Mouse (Mus musculus): Measurements from ENCODE around the gene Gm44973.
"Not testable (repeated sequence)": the region's sequence is repeated elsewhere in the genome, so short reads cannot be mapped to it uniquely, and the experiment has no call there.

Gm44973 gene

DNA sequence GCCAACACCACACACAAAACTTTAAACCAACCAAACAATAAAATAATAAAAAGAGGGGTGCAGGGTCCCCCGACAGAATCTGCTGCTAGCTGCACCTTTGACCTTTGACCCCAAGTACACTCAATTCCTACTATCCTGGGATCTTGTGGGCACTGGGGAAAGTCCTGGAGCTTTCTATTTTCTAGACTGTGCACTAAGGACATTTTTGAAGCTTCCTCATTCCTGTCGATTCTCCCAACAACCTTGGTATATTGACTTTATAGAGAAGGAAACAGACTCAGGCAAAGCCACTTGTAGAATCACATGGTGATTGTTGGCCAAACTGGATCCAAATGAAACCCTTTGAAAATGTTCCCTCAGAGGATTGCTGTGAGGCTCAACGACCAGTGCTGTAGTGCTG lies 761 bp downstream of the Gm44973 start:
- DNase-seq (ENCODE audit: extremely low spot score, low read depth, low spot score) = no peak

- no peak for DNase-seq (ENCODE audit: extremely low spot score, low read depth, low spot score)
Observed at GRCm38 (mm10) chr7:5016920-5017319, 1.6 kb downstream of the Gm44973 start.

DNA sequence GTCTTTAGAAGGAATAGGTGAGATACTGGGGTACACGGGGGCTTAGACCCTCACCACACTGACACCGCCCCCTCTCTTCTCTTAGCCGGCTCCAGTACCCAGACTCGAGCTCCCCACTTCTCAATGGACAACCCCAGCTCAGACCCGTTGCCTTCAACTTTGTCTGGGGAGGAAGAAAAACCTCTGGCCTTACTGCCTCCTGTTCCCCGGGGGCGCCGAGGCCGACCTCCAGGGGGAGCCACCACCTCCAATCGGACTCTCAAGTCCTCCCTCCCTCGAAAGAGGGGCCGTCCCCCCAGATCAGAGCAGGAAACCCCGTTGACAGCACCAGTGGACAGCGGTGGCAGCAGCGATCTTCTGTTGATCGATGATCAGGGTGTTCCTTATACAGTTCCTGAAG lies 2.1 kb downstream of the Gm44973 start:
- no peak for DNase-seq (ENCODE audit: extremely low spot score, low read depth, low spot score)

GRCm38 (mm10) chr7:5017931-5018330 lies 2.6 kb downstream of the Gm44973 start:
- no peak for DNase-seq (ENCODE audit: extremely low spot score, low read depth, low spot score)

DNA sequence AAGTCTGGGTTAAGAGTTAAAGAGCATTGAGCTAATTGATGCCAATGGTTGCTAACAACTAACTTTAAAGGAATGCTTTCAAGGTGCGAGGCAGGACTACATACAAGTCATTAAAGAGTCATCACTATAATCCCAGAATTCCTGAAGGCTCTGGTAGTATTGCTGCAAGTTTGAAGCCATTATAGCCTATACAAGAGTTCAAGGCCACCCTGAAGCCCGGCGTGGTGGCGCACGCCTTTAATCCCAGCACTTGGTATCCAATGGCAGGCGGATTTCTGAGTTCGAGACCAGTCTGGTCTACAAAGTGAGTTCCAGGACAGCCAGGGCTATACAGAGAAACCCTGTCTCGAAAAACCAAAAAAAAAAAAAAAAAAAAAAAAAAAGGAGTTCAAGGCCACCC lies 4.3 kb downstream of the Gm44973 start:
- not testable (repeated sequence) for DNase-seq (ENCODE audit: extremely low spot score, low read depth, low spot score)

GRCm38 (mm10) chr7:5020000-5020681 lies 4.8 kb downstream of the Gm44973 start, which contains the start of the genes Zfp865 and Ccdc106:
Zfp865 (plus strand) TSS chr7:5020376.
Ccdc106 (plus strand) TSS chr7:5020553.
- peak; percentile 94 for DNase-seq (ENCODE audit: extremely low spot score, low read depth, low spot score)

- DNase-seq (ENCODE audit: extremely low spot score, low read depth, low spot score) = no peak
Observed at GRCm38 (mm10) chr7:5020685-5021084, 5.4 kb downstream of the Gm44973 start.

DNA sequence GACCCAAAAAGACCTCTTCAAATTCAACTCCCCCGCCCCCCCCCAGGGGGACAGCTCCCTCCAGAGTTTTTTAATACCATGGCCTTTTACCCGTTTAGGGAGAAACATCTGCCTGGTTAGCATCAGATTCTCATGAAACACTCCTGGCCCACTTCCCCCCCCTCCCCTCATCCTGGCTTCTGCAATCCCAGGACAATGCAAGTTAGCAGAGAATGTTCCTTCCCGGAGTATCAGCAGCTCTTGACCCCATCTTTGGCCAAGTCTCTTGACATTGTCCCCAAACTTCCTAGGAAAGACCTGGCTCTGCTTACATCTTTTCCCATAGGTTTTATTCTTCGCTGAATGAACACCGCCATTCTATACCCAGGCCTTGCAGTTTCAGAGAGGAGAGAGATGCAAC lies 5.9 kb downstream of the Gm44973 start:
- no peak for DNase-seq (ENCODE audit: extremely low spot score, low read depth, low spot score)

DNA sequence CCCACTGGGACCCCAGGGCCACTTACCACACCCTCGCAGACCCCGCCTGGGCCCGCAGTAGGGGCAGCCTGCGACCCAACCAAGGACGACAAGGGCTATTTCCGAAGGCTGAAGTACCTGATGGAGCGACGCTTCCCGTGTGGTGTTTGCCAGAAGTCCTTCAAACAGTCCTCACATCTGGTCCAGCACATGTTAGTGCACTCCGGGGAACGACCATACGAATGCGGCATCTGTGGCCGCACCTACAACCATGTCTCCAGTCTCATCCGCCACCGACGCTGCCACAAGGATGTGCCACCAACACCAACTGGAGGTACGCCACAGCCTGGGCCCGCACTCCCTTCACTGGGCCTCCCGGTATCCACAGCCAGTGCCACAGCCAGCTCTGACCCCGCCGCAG lies 14.2 kb downstream of the Gm44973 start:
- DNase-seq (ENCODE audit: extremely low spot score, low read depth, low spot score) = no peak

DNA sequence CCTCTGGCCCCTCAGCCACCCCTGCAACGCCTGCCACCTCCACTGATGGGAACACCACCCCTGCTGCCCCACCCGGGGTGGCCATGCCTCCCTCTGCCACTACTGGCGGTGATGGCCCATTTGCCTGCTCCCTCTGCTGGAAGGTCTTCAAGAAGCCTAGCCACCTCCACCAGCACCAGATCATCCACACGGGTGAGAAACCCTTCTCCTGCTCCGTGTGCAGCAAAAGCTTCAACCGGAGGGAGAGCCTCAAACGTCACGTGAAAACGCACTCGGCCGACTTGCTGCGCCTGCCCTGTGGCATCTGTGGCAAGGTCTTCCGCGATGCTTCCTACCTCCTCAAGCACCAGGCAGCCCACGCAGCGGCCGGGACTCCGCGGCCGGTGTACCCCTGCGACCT lies 14.7 kb downstream of the Gm44973 start:
- DNase-seq (ENCODE audit: extremely low spot score, low read depth, low spot score) = no peak

DNA sequence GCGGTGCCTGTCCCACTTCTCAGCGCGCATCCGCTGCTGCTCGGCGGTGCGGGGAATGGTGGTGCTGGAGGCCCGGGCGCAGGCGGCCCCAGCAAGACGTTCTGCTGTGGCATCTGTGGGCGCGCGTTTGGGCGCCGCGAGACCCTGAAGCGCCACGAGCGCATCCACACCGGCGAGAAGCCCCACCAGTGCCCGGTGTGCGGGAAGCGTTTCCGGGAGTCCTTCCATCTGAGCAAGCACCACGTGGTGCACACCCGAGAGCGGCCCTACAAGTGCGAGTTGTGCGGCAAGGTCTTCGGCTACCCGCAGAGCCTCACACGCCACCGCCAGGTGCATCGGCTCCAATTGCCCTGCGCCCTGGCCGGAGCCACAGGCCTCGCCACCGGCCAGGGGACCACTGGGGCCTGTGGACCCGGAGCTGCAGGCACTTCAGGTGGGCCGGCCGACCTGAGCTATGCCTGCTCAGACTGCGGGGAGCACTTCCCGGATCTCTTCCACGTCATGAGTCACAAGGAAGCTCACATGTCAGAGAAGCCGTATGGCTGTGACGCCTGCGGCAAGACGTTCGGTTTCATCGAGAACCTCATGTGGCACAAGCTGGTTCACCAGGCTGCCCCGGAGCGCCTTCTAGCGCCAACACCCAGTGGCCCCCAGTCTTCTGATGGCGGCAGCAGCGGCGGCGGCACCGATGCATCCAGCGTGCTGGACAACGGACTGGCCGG lies 15.4 kb downstream of the Gm44973 start:
- DNase-seq (ENCODE audit: extremely low spot score, low read depth, low spot score) = no peak

- no peak for DNase-seq (ENCODE audit: extremely low spot score, low read depth, low spot score)
Observed at GRCm38 (mm10) chr7:5031496-5031895, 16.2 kb downstream of the Gm44973 start.

DNA sequence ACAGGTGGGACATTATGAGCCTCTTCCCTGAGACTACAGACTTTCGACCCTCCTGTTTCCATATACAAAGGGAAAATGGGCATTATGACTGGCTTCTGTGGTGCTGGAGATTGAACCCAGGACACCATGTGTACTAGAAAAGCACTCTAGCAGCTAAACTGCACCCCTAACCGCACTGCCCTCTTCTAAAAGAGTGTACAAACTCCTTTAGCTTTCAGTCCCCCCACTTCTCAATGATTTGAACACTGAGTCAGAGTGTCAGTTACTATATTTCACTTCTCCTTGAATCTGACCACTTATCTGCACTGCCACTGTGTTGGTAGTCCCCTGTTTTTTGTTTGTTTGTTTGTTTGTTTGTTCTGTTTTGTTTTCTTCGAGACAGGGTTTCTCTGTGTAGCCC lies 18.5 kb downstream of the Gm44973 start, which contains the start of gene 4632433K11Rik:
4632433K11Rik (plus strand) TSS at position 301 of the 400 bp plus-strand sequence.
- DNase-seq (ENCODE audit: extremely low spot score, low read depth, low spot score) = no peak

- no peak for DNase-seq (ENCODE audit: extremely low spot score, low read depth, low spot score)
Observed at GRCm38 (mm10) chr7:5035628-5036027, 20.3 kb downstream of the Gm44973 start.

GRCm38 (mm10) chr7:5036136-5036535 lies 20.8 kb downstream of the Gm44973 start:
- DNase-seq (ENCODE audit: extremely low spot score, low read depth, low spot score) = no peak

DNA sequence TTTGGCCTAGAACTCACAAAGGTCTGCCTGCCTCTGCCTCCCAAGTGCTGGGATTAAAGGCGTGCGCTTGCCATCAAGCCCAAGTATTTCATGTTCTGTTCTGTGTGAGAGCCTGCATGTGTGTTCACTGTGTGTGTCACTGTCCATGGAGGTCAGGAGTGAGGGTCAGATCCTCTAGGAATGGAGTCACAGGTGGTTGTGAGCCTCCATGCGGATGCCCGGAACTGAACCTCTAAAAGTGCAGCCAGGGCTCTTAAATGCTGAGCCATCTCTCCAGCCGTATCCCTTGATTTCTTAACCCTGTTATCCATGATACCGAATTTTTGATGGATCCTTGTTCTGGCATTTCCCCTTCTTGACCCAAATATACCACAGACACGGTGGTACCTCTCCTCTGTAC lies 21.7 kb downstream of the Gm44973 start:
- no peak for DNase-seq (ENCODE audit: extremely low spot score, low read depth, low spot score)

DNA sequence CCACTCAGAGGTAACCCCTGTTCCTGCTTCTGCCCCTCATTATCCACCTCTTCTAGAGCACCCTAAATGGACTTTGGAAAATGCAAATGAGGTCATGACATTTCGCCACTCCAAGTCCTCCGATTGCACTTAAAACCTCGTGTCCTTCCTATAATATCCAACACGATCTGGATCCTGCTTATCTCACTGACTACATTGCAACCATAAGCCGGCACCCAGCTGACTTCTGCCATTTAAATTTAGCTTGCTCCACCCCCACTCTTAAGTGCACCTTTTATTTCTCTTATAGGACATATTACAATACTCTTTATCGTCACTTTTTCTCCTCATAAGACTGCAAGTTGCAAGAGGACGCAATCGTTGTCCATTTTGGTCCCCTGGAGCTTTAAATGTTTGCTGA lies 22.2 kb downstream of the Gm44973 start:
- DNase-seq (ENCODE audit: extremely low spot score, low read depth, low spot score) = no peak

DNA sequence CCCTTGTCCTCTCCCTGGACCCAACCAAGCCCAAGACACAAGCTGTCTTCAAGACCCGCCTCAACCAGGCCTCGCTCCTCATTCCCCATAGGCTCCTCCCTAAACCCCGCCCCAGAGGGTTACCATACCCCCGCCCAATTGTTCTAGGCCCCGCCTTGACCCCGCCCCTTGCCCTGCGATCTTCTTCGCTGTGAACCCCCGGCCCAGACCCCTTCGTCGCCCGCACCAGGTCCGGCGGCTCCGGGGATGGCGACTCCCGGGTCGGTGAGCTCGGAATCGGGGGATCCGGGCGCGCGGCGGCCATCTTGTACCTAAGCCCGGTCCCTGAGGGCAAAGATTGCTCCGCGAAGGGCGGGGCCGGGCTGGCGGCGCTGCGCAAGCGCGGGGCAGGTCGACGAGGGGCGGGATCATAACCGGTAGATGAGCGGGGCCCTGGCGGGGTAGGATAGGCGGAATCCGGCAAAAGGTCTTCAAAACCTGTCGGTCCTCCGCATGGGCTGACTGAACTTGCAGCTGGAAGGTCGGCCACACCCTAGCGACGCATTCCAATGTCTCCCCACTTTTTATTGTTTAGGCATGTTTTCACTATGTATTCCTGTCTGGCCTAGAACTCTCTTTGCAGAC lies 22.9 kb downstream of the Gm44973 start, which contains the start of gene Zfp784:
Zfp784 (minus strand) TSS at position 338 of the 624 bp plus-strand sequence.
- DNase-seq (ENCODE audit: extremely low spot score, low read depth, low spot score) = no peak

DNA sequence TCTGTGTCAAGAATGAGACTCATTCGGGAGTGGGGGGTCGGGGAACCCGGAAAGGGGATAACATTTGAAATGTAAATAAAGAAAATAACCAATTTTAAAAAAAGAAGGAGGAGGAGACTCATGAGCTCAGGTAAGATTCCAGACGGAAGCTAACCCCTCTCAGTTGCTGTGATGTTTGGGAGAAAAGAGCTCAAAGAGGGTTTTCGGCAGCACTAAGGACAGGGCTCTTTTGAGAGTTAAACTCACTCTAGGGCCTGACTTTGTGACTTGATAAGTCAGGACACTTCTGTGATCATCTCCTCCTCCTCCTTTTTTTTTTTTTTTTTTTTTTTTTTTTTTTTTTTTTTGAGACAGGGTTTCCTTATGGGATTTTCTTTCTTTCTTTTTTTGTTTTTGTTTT lies 23.6 kb downstream of the Gm44973 start:
- no peak for DNase-seq (ENCODE audit: extremely low spot score, low read depth, low spot score)

GRCm38 (mm10) chr7:5044981-5045380 lies 29.7 kb downstream of the Gm44973 start:
- DNase-seq (ENCODE audit: extremely low spot score, low read depth, low spot score) = no peak

DNA sequence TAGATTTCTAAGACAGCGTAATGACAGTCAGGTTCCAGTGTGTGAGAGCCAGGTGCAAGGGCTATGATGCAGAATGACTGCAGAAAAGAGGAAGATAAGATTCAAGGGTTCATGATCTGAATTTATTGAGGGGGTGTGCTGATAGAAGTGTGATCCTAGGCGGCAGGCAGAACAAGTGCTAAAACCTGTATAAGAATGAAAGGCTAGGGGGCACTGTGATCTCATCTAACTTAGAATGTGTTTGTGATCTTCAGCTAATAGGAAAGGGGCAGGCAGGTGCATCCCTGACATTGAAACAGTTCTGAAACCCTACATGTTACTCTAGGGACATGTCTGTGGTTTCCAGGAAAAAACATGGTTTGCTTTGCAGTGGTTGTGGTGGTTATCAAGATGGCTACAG lies 30.8 kb downstream of the Gm44973 start:
- no peak for DNase-seq (ENCODE audit: extremely low spot score, low read depth, low spot score)

GRCm38 (mm10) chr7:5047313-5047712 lies 32.0 kb downstream of the Gm44973 start:
- no peak for DNase-seq (ENCODE audit: extremely low spot score, low read depth, low spot score)
